Mouse (Mus musculus): ENCODE results near the gene 1700001C02Rik. TPM values are rescaled to one million over a fixed set of nuclear protein-coding genes. Genes with fewer than 3 reads are reported as not detected.

Gene 1700001C02Rik
- polyA plus RNA-seq, 1 experiment, result not detected

DNA sequence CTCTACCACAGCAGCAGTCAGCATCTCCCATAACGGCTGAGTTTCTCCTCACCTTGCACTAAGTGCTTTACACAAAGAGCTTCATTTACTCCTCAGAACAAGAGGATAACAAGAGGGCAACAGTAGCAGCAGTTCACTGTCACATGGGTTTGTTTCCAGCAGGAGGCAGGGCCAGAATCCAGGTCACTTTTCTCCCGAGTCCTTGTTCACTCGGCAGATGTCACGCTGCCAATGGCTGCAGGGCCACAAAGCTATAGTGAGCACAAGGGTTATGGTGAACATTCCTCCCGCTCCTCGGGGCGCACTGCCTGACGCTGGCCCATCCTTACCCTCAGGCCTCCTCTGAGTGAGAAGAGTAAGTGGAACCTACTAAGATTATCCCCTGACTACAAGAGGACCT, 17.7 kb downstream of the 1700001C02Rik start:
- H3K4me1 ChIP-seq (ENCODE audit: control insufficient read depth, insufficient read depth, low read length), result no peaks in the 10 kb centered on the region
- 80% methylated on average over 8 of the region's 8 CpGs for WGBS
- TF ChIP-seq CTCF (IDR thresholded peaks at IDR 0.05; ENCODE audit: control insufficient read depth, insufficient read depth, low read length) (no peak), POLR2A (IDR thresholded peaks at IDR 0.05; ENCODE audit: borderline replicate concordance, control insufficient read depth, low read depth, low read length) (no peak)

DNA sequence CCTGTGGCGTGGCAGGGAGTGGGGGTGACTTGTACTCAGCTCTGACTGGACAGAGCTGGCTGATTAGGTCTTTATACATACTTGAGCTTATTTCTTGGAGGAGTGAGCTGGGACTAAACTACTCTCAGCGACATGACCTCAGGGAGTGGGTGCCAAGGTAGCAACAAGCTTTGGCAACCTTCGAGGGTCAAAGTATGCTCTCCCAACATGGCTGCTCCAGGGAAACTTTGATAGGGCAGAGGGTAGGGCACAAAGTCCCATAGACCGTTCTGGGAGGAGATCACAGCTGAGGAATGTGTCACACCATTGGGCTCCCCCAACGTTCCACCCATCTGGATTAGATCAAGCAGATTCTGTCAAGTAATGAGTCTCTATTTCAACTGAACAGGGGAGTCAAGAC, 18.7 kb downstream of the 1700001C02Rik start:
- H3K4me1 ChIP-seq (ENCODE audit: control insufficient read depth, insufficient read depth, low read length), result no peaks in the 10 kb centered on the region
- H3K27ac ChIP-seq (ENCODE audit: control insufficient read depth, insufficient read depth, low read depth, low read length, poor library complexity), result no peak overlapping the region
- 67% methylated on average over 5 of the region's 5 CpGs for WGBS
- no peak overlapping the region for H3K4me3 ChIP-seq (replicated peaks; ENCODE audit: control insufficient read depth, low read depth, low read length)
- no peak for TF ChIP-seq POLR2A (IDR thresholded peaks at IDR 0.05; ENCODE audit: borderline replicate concordance, control insufficient read depth, low read depth, low read length)
- no peak for TF ChIP-seq CTCF (IDR thresholded peaks at IDR 0.05; ENCODE audit: control insufficient read depth, insufficient read depth, low read length)

More for the DNA sequence above, 17.7 kb downstream of the 1700001C02Rik start:
- no peak overlapping the region for H3K4me3 ChIP-seq (replicated peaks; ENCODE audit: control insufficient read depth, low read depth, low read length)
- H3K27ac ChIP-seq (ENCODE audit: control insufficient read depth, insufficient read depth, low read depth, low read length, poor library complexity), result no peak overlapping the region

DNA sequence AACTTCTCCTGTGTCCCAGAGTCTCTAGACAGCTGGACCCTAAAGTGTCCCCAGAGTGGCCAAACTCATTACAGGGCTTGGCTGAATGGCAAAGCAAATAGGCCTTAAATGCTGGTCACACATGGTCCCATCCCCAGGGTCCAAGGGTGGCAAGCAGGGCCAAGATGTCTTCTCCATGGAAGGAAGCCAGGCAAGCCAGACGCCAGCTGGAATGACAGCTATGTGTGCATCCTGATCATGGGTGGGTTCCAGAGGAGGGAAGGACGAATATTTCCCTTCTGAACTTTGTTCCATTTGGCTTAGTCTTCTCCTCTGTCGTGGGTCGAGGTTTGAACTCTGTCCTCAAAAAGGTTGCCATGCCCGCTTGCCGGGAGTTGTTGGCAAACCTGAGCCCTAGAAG, 19.3 kb downstream of the 1700001C02Rik start:
- 68% methylated on average over 6 of the region's 6 CpGs for WGBS

DNA sequence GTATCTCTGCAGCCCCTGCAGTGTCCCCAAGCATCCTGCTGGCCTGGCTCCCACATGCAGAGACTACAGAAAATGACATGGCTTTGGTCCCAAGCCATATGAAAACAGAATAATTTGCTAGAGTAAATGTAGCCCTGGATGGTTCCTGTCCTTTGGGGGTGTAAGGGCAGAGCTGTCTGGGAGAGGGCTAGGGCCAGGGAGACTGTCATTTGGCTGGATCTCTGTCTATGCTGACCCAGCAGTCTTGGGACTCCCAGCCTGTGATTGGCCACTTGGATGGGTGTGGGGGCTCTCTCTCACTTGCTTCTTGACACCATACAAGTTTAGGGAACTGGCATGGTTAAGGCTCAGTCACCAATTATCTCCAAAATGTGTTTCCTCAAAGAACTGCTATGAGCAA, 24.4 kb downstream of the 1700001C02Rik start:
- H3K4me1 ChIP-seq (ENCODE audit: control insufficient read depth, insufficient read depth, low read length), result no peaks in the 10 kb centered on the region; the same call in 1 of the 2 replicates
- no peak overlapping the region for H3K4me3 ChIP-seq (replicated peaks; ENCODE audit: control insufficient read depth, low read depth, low read length)
- no peak for TF ChIP-seq POLR2A (IDR thresholded peaks at IDR 0.05; ENCODE audit: borderline replicate concordance, control insufficient read depth, low read depth, low read length)
- TF ChIP-seq CTCF (IDR thresholded peaks at IDR 0.05; ENCODE audit: control insufficient read depth, insufficient read depth, low read length), result no peak
- H3K27ac ChIP-seq (ENCODE audit: control insufficient read depth, insufficient read depth, low read depth, low read length, poor library complexity), result no peak overlapping the region

More for the DNA sequence above, 19.3 kb downstream of the 1700001C02Rik start:
- no peak for TF ChIP-seq POLR2A (IDR thresholded peaks at IDR 0.05; ENCODE audit: borderline replicate concordance, control insufficient read depth, low read depth, low read length)
- TF ChIP-seq CTCF (IDR thresholded peaks at IDR 0.05; ENCODE audit: control insufficient read depth, insufficient read depth, low read length), result no peak
- Histone ChIP-seq H3K4me3 (replicated peaks; ENCODE audit: control insufficient read depth, low read depth, low read length) (no peak overlapping the region), H3K27ac (ENCODE audit: control insufficient read depth, insufficient read depth, low read depth, low read length, poor library complexity) (no peak overlapping the region), H3K4me1 (ENCODE audit: control insufficient read depth, insufficient read depth, low read length) (no peaks in the 10 kb centered on the region)

DNA sequence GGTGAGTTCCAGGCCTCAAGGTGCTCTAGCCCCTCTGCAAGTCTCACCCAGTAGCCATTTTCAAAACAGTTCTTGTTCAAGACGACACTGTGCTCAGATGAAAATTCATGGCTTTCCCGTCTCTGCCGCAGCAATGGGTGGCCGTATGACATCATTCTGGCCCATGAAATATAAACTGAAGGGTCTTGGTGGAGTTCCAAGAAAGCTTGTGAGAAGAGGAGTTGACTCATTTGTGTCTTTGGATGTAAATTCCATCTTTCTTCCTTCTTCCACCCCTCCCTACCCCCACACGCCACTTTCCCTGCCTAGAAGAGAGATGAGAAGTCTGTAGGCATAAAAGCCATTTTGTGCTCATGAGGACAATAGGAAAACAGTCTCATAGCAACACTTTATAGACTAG, 25.0 kb downstream of the 1700001C02Rik start:
- Histone ChIP-seq H3K4me3 (replicated peaks; ENCODE audit: control insufficient read depth, low read depth, low read length) (no peak overlapping the region), H3K4me1 (ENCODE audit: control insufficient read depth, insufficient read depth, low read length) (no peaks in the 10 kb centered on the region; the same call in 1 of the 2 replicates), H3K27ac (ENCODE audit: control insufficient read depth, insufficient read depth, low read depth, low read length, poor library complexity) (no peak overlapping the region)
- TF ChIP-seq POLR2A (IDR thresholded peaks at IDR 0.05; ENCODE audit: borderline replicate concordance, control insufficient read depth, low read depth, low read length) (no peak), CTCF (IDR thresholded peaks at IDR 0.05; ENCODE audit: control insufficient read depth, insufficient read depth, low read length) (no peak)
- WGBS, result 81% methylated on average over 5 of the region's 5 CpGs

DNA sequence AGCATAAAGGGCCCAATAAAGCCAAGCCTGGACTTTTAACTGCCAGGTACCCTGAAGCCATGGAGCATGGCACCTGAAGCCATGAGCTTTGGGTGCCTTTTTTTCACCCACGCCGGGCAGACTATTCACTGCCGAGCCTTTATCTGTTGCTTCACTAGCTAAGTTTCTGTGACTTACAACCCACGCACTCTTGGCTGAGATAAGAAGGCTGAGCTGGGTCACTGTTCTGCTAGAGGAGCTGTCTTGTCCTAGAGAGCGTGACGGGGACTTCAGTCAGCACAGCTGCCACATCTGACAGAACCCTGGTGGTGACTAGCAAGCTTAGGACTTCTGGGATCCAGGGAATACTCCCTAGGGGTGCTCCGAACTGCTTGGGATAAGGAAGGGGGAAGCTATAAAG, 27.9 kb downstream of the 1700001C02Rik start:
- no peak overlapping the region for H3K27ac ChIP-seq (ENCODE audit: control insufficient read depth, insufficient read depth, low read depth, low read length, poor library complexity)
- H3K4me3 ChIP-seq (replicated peaks; ENCODE audit: control insufficient read depth, low read depth, low read length), result no peak overlapping the region
- 60% methylated on average over 7 of the region's 7 CpGs for WGBS
- H3K4me1 ChIP-seq (ENCODE audit: control insufficient read depth, insufficient read depth, low read length), result no peaks in the 10 kb centered on the region; the same call in 1 of the 2 replicates
- TF ChIP-seq CTCF (IDR thresholded peaks at IDR 0.05; ENCODE audit: control insufficient read depth, insufficient read depth, low read length) (no peak), POLR2A (IDR thresholded peaks at IDR 0.05; ENCODE audit: borderline replicate concordance, control insufficient read depth, low read depth, low read length) (no peak)

DNA sequence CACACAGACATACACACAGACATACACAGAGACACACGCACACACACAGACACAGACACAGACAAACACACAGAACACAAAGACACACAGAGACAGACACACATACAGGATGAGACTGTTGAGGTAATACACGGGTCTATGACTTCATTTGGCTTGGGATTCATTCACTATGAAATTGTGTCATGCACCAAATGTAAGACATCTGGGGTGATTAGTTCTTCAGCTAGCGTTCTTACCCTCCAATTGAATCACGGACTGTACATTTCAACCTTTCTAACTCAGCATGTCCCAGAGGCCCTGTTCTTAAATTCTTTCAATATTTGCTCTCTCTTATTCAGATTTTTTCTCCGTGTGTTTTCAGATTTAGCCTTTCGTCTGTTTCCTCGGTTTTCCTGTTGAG, 28.8 kb downstream of the 1700001C02Rik start:
- TF ChIP-seq POLR2A (IDR thresholded peaks at IDR 0.05; ENCODE audit: borderline replicate concordance, control insufficient read depth, low read depth, low read length), result no peak
- H3K4me1 ChIP-seq (ENCODE audit: control insufficient read depth, insufficient read depth, low read length), result no peaks in the 10 kb centered on the region; the same call in 1 of the 2 replicates
- no peak overlapping the region for H3K27ac ChIP-seq (ENCODE audit: control insufficient read depth, insufficient read depth, low read depth, low read length, poor library complexity)
- no peak overlapping the region for H3K4me3 ChIP-seq (replicated peaks; ENCODE audit: control insufficient read depth, low read depth, low read length)
- 81% methylated on average over 7 of the region's 7 CpGs for WGBS

DNA sequence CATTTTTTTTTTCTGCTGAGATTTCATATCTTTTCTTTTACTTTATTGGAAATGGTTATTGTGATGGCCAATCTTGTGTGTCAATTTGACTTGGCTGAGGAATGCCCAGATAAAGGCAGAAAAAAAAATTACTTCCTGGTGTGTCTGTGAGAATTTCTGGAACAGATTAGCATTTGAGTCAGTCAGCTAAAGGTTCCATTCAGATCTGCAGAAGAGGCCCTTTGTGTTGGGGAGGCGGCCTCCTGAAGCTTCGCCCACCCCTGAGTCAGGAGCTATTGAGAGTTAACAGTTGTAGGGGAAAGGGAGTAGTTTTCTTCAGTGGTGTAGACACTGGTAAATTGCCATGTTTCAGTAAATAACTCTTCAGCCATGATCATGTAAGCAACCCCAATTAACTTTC, 29.4 kb downstream of the 1700001C02Rik start:
- no peak for TF ChIP-seq POLR2A (IDR thresholded peaks at IDR 0.05; ENCODE audit: borderline replicate concordance, control insufficient read depth, low read depth, low read length)
- no peak for TF ChIP-seq CTCF (IDR thresholded peaks at IDR 0.05; ENCODE audit: control insufficient read depth, insufficient read depth, low read length)
- Histone ChIP-seq H3K4me1 (ENCODE audit: control insufficient read depth, insufficient read depth, low read length) (no peaks in the 10 kb centered on the region; the same call in 1 of the 2 replicates), H3K4me3 (replicated peaks; ENCODE audit: control insufficient read depth, low read depth, low read length) (no peak overlapping the region), H3K27ac (ENCODE audit: control insufficient read depth, insufficient read depth, low read depth, low read length, poor library complexity) (no peak overlapping the region)
- WGBS, result 82% methylated on average over 2 of the region's 2 CpGs

DNA sequence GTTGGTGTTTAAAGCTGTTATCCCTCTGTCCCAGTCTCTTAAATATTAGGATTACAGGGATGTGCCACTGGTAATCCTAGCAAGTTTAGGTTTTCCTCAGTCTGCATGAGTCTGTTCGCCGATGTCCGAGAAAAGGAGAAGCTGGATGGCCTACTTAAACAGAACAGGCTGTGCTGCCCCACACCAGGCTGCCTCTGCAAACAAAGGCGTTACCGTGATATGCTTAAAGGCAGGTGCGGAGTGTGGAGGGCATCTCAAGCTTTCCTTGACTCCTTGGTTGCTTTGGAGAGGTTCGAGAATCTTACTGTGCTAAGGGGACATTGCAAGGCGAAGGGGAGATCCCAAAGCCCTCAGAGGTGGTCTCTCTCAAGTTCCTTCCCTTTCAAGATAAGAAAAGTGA, 31.0 kb downstream of the 1700001C02Rik start:
- Histone ChIP-seq H3K4me1 (ENCODE audit: control insufficient read depth, insufficient read depth, low read length) (no peaks in the 10 kb centered on the region; the same call in 1 of the 2 replicates), H3K4me3 (replicated peaks; ENCODE audit: control insufficient read depth, low read depth, low read length) (no peak overlapping the region), H3K27ac (ENCODE audit: control insufficient read depth, insufficient read depth, low read depth, low read length, poor library complexity) (no peak overlapping the region)
- WGBS, result 79% methylated on average over 8 of the region's 8 CpGs
- no peak for TF ChIP-seq POLR2A (IDR thresholded peaks at IDR 0.05; ENCODE audit: borderline replicate concordance, control insufficient read depth, low read depth, low read length)
- no peak for TF ChIP-seq CTCF (IDR thresholded peaks at IDR 0.05; ENCODE audit: control insufficient read depth, insufficient read depth, low read length)
